Mouse (Mus musculus) regulatory T cell (primary cell): ENCODE measurements around the gene Slc16a4.
"Not testable (repeated sequence)": the region's sequence is repeated elsewhere in the genome, so short reads cannot be mapped to it uniquely, and the experiment has no call there.

Experiments
- in situ Hi-C: fragments of 300-600 bp; cut with MboI, MseI; formaldehyde crosslinking; loops from one replicate; pipeline ENCODE4 v1.15.1; 2025; ENCODE audit warnings: high pct_unique_total_duplicates

The Slc16a4 gene

DNA sequence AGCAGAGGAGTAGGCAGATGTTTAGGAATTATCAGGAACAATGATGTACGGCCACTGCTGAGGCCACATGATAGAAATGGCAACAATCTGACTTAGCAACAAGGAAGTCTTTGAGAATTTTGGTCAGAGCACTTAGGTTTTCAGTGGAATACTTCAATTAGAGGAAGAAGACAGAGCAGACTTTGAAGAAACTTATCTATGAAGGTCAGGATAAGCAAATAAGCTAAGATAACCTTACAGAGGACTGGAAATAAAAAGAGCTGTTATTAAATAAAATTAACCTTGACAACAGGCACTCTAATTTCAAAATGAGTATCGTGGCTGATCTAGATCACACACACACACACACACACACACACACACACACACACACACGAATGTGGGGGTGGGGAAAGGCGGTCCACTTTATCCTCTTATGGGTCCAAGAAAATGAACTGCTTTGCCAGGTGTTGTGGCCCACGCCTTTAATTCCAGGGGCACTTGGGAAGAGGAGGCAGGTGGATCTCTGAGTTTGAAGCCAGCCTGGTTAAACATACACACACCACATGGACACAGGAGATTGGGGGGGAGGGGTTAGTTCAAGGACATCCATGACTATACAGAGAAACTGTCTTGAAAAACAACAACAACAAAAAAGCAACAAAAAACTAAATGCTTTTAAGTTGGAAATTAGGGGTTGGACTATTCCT lies 4.8 kb downstream of the Slc16a4 start:
- in situ Hi-C loops, result no loop called here

DNA sequence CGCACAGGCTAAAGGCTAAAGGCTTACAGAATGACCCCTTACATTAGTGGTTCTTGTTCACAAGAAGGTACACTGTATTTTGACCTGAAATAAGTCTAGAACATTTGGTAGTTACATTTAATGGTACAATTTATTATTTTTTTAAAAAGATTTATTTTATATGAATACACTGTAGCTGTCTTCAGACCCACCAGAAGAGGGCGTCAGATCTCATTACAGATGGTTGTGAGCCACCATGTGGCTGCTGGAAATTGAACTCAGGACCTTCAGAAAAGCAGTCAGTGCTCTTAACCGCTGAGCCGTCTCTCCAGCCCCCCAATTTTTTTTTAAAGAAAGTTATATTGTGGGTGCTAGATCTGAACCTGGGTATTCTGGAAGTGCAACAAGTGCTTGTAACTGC lies 5.9 kb downstream of the Slc16a4 start:
- in situ Hi-C loops, result not testable (repeated sequence)

- in situ Hi-C loops, result no loop called here
Observed at GRCm38 (mm10) chr3:107317338-107317737, 26.3 kb downstream of the Slc16a4 start.

GRCm38 (mm10) chr3:107321141-107321540 lies 30.1 kb downstream of the Slc16a4 start:
- in situ Hi-C loops, result no loop called here

- in situ Hi-C loops, result no loop called here
Observed at GRCm38 (mm10) chr3:107321776-107322175, 30.7 kb downstream of the Slc16a4 start.

DNA sequence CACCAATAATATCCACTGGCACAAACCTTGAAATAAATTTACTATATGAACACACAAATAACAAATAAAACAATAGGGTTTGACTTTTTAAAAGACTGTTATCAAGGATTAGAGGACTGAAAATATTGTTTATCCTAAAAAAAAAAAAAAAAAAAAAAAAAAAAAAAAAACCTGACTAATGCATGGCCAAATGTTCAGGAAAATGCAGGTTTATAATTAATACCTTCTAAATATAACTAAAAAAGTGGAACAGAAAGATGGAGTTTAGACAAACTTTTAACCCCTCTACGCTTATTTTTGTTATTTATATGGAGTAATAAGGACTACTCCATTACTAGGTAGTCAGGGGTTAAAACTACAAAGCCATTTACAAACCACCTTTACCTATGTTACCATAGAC lies 35.4 kb downstream of the Slc16a4 start:
- in situ Hi-C loops, result no loop called here

- in situ Hi-C loops, result loop anchor here (5.0 kb wide), 1 partner anchor 543 kb away; no protein-coding TSS in a partner anchor
Observed at GRCm38 (mm10) chr3:107330503-107331424, 39.7 kb downstream of the Slc16a4 start.

DNA sequence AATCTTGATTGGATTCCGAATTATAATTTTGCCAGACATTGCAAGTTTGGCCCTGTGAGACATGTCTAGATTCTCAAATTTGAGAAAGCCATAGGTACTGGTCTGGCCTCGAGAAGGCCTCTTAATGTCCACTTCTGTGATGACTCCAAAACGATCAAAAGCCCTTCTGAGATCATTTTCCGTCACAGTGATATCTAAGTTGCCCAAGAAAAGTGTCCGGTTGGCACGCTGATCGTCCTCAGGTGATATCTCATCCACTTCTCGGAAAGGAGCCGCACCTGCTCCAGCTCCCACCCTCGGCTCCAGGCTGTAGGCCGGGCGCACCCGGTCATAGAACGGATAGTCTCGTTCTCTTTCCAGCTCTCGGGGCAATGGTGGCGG lies 40.7 kb downstream of the Slc16a4 start:
- in situ Hi-C loops, result loop anchor here (5.0 kb wide), 1 partner anchor 544 kb away; no protein-coding TSS in a partner anchor

DNA sequence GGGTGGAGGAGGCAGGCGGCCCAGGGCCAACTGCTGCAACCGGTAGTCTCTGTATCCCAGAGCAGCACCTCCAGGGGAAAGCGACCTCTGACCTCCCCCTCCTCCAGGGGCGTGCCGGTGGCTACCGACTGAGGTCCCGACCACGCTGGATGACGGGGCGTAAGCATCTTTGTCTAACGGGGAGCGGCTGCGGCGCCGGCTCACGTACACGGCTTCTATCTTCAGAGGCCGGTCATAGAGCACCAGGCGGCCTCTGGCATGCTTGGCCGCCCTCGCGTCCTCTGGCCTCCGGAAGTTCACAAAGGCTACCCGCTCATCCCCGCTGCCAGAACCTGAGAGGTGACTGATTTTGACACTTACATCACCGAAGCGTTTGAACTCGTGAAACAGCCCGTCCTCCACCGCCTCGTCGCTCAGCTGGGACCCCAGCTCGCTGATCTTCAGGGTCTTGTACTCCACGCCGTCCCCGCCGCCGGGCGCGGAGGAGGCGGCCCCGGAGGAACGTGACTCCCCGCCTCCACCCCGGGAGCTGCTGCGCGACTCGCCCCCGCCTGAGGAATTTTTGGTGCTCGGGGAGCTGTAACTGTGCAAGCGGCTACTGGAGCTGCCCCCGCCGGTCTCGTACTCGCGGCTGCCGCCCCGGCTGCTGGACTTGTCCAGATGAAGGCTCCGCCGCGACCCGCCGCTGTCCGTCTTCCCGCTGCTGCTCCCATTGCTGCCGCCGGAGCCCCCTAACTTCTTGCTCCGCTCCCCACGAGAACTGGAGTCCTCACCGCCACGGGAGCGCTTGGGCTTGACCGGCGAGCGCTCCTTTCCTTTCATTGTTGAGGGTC lies 41.3 kb downstream of the Slc16a4 start:
- in situ Hi-C loops, result loop anchor here (5.0 kb wide), 1 partner anchor 545 kb away; no protein-coding TSS in a partner anchor

DNA sequence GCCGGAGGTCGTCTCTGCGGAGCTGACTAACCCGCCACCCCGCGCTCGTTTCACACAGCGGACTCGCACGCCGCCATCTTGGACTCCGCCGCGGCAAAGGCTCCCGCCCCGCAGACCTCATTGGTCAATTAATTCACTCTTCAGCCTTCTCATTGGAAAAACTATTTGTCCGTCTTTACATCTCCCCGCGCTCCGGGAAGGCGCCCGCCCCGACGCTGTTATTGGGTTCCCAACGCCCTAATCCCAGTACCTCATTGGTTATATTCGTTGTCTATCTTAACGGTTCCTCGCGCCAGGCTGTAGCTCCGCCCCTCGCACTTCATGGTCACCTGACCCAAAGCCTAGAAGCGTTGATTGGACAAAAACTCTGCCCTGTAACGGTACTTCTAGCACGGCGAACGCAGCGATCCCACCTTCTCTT lies 41.9 kb downstream of the Slc16a4 start:
- in situ Hi-C loops, result loop anchor here (5.0 kb wide), 1 partner anchor 546 kb away; no protein-coding TSS in a partner anchor

DNA sequence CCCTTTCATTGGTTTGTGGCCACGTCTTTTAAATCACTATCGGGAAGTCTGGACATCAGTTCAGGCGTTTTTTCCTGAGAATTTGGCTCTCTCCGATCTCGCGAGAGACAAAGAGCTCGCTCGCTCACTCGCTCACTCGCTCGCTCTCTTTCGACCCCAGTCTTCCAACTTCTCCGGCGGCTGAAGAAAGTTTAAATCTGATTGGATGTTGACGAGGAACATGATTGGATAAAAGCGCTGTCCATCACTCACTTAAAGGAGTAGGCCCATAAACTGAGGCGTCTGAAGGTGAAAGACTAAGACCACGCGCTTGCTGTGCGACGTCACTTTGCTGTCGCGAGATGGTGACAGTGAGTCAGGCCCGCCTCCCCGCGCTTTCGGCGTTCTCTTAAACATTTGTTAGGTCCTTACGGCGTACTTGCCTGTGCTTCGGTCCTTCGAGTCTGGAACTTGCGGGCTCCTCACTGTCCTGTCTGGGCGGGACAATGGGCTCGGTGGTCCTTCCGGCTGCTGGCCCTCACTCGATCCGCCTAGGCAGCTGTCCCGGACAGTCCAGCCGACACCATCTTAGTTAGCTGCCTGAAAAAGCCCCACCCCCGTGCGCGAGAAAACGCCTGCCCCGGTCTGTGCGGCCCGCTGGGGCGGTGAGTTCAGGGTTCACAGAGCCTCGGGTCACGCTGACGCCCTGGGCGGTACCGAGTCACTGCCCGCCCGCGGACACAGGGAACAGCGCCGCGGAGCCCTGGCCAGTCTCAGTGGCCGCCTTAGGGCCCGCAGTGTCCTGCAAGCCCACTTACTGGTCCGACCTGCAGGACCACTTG lies 42.6 kb downstream of the Slc16a4 start, which contains the start of gene Rbm15:
Rbm15 (minus strand) TSS at position 293 of the 821 bp plus-strand sequence.
- in situ Hi-C loops, result loop anchor here (5.0 kb wide), 1 partner anchor 546 kb away; no protein-coding TSS in a partner anchor

- in situ Hi-C loops, result loop anchor here (5.0 kb wide), 1 partner anchor 547 kb away; no protein-coding TSS in a partner anchor
Observed at GRCm38 (mm10) chr3:107334202-107334934, 43.3 kb downstream of the Slc16a4 start.

- in situ Hi-C loops, result no loop called here
Observed at GRCm38 (mm10) chr3:107343971-107344370, 52.9 kb downstream of the Slc16a4 start.

GRCm38 (mm10) chr3:107345033-107345725 lies 54.1 kb downstream of the Slc16a4 start:
- in situ Hi-C loops, result no loop called here

DNA sequence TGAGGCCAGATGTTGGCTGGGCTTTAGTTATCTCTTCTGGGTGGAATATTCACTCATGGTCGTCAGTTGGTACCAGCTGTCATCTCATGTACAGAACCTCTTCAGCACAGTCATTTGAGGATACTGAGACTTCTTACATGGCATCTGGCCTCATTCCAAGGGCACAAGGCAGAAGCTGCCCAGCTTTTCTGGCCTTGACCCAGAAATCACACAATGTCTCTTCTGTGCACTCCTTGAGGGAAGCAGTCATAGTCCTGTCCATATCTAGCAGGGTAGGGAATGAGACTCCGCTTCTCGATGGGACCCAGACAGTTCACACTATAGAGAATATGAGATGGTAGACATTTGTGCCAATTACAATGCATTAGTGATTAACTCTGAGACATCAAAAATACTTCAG lies 58.0 kb downstream of the Slc16a4 start:
- in situ Hi-C loops, result no loop called here

DNA sequence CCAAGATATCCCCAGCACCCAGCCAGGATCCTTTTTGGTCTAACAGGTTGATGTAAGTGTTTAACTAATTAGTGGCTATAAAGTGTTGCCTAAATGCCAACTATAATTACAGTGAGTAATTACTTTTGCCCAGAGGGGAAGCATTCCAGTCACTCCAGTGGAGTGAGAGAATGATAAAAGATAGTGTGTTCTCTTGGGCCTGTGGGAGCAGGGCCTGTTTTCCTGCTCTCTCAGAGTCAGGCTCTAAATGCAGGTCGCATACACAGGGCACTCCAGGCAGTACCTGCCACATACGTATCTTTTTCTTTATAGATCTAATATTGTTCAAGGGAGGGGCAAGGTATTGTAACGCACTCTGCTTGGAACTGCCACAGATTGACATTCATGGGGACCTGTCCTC lies 60.7 kb downstream of the Slc16a4 start:
- in situ Hi-C loops, result no loop called here

- in situ Hi-C loops, result no loop called here
Observed at GRCm38 (mm10) chr3:107355618-107356260, 64.7 kb downstream of the Slc16a4 start.

DNA sequence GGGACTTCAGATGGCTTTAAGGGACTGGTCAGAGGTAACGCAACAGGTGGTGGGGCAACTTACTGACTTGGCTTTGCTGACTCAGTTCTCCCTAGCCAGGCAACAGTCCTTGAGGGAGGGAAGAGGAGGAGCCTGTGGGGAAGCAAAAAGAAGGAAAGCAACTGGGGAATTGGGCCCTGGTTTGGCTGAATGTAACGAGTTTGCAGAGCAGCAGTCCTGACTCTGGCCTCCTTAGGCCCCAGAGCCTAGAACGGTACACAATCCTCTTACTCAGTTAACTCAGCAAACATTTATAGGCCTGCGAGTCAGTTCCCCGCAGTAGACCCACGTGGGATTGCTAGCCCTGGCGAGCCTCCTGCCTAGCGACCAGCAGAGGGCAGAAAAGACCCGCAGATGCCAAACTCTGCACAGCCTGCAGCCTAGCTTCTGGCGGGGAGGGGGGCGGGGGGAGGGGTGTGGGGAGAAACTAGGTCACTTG lies 66.0 kb downstream of the Slc16a4 start:
- in situ Hi-C loops, result no loop called here
